Mouse (Mus musculus): ENCODE measurements at regions not wholly inside any gene's neighbourhood (a gene's known extent, or its start where the extent isn't known, plus 50 kb on each side); places are given as distances from the start of the nearest gene placed in this dataset.

- intact Hi-C loops (cut with DNase I): no loop called here
Measured at GRCm38 (mm10) chr9:49958890-49959289, 160.2 kb upstream of the Ncam1 start.

GRCm38 (mm10) chr9:49954601-49955000, 155.9 kb upstream of the Ncam1 start:
- intact Hi-C loops (cut with DNase I): no loop called here

GRCm38 (mm10) chr9:49950321-49950720, 151.6 kb upstream of the Ncam1 start:
- intact Hi-C loops (cut with DNase I): no loop called here

GRCm38 (mm10) chr9:49948546-49948945, 149.8 kb upstream of the Ncam1 start:
- intact Hi-C loops (cut with DNase I): no loop called here

- intact Hi-C loops (cut with DNase I): no loop called here
Measured at GRCm38 (mm10) chr9:49946857-49947256, 148.1 kb upstream of the Ncam1 start.

- intact Hi-C loops (cut with DNase I): no loop called here
Measured at GRCm38 (mm10) chr9:49935555-49936376, 137.0 kb upstream of the Ncam1 start.

- intact Hi-C loops (cut with DNase I): no loop called here
Measured at GRCm38 (mm10) chr9:49928041-49928656, 129.4 kb upstream of the Ncam1 start.

GRCm38 (mm10) chr9:49927281-49927680, 128.6 kb upstream of the Ncam1 start:
- intact Hi-C loops (cut with DNase I): no loop called here

GRCm38 (mm10) chr9:49925796-49926195, 127.1 kb upstream of the Ncam1 start:
- intact Hi-C loops (cut with DNase I): no loop called here

- intact Hi-C loops (cut with DNase I): no loop called here
Measured at GRCm38 (mm10) chr9:49923981-49924501, 125.3 kb upstream of the Ncam1 start.

- intact Hi-C loops (cut with DNase I): no loop called here
Measured at GRCm38 (mm10) chr9:49922770-49923169, 124.0 kb upstream of the Ncam1 start.

GRCm38 (mm10) chr9:49922162-49922561, 123.4 kb upstream of the Ncam1 start:
- intact Hi-C loops (cut with DNase I): no loop called here

- intact Hi-C loops (cut with DNase I): no loop called here
Measured at GRCm38 (mm10) chr9:49921306-49921705, 122.6 kb upstream of the Ncam1 start.

- intact Hi-C loops (cut with DNase I): no loop called here
Measured at GRCm38 (mm10) chr9:49915046-49915719, 116.5 kb upstream of the Ncam1 start.

GRCm38 (mm10) chr9:49913677-49914076, 115.0 kb upstream of the Ncam1 start:
- intact Hi-C loops (cut with DNase I): no loop called here

GRCm38 (mm10) chr9:49912306-49912705, 113.6 kb upstream of the Ncam1 start:
- intact Hi-C loops (cut with DNase I): no loop called here

GRCm38 (mm10) chr9:49906306-49906705, 107.6 kb upstream of the Ncam1 start:
- intact Hi-C loops (cut with DNase I): no loop called here

GRCm38 (mm10) chr9:49905703-49906102, 107.0 kb upstream of the Ncam1 start:
- intact Hi-C loops (cut with DNase I): no loop called here

- intact Hi-C loops (cut with DNase I): no loop called here
Measured at GRCm38 (mm10) chr9:49898947-49899346, 100.2 kb upstream of the Ncam1 start.

- intact Hi-C loops (cut with DNase I): no loop called here
Measured at GRCm38 (mm10) chr9:49884516-49885343, 86.0 kb upstream of the Ncam1 start.
